Mouse (Mus musculus) frontal cortex, postnatal 25 days (tissue): ENCODE results near the gene Vmn2r50.
"Not testable (repeated sequence)": the region's sequence is repeated elsewhere in the genome, so short reads cannot be mapped to it uniquely, and the experiment has no call there.

ENCODE experiments used
- DNase-seq, 2 experiments: peaks; one replicate each; pipeline ENCODE4 v3.0.0; 2022; ENCODE audit warnings: low spot score in 2 of 2

Gene Vmn2r50

GRCm38 (mm10) chr7:10053196-10053595 lies at the start of gene Vmn2r50:
Gene Vmn2r50 (minus strand): TSS chr7:10053296.
- DNase-seq: not testable (repeated sequence)

GRCm38 (mm10) chr7:9992157-9992556 lies 60.9 kb downstream of the Vmn2r50 start, which contains the start of gene Vmn2r49:
Gene Vmn2r49 (minus strand): TSS chr7:9992257.
- not testable (repeated sequence) for DNase-seq
